Mouse (Mus musculus) spleen, adult 2 months (tissue): ENCODE measurements at regions not wholly inside any gene's neighbourhood (a gene's known extent, or its start where the extent isn't known, plus 50 kb on each side); places are given as distances from the start of the nearest gene placed in this dataset.

ENCODE experiments used
- CTCF ChIP-seq: fragments of 200-500 bp; IDR thresholded peaks from 2 replicates; pipeline ENCODE4 v1.5.1; 2011; ENCODE audit warnings: mild to moderate bottlenecking, inconsistent platforms; ENCODE audit not compliant: insufficient read depth, insufficient read length, insufficient replicate concordance; ENCODE audit errors: extremely low read depth
- POLR2A ChIP-seq: fragments of 200-500 bp; IDR thresholded peaks from 2 replicates; pipeline ENCODE4 v1.6.1; 2011; ENCODE audit warnings: low read depth, low read length, inconsistent platforms

DNA sequence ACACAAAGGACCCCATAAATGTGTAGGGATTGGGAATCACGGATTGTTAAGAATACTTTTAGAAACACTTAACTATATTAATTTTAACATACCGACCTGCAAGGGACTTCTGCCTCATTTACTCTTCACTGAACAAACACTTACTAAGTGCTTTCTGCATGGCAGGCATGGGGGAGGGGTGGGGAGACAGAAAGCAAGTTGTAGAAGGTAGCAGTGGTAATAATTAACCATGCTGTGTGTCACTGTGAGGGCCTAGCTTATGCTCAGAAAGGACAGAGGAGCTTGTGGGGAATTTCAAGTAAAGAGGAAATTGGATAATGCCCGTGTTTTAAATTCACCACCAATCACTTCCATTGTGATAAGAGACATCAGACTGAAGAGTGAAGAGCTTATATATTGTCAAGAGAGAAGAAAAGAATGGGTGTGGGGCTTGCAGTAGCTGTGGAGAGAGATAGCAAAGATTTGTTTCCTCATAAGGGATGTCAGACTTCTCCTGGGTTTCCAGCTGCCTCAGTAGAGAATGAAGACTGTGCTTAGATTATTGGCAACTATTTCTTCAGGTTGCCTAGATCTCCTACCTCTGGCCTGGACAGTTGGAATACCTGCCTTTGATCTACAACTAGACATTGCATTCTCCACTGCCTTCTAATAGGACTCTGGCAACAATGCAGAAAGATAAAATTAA is 508.6 kb downstream of the Hs3st4 start:
- TF ChIP-seq CTCF (no peak), POLR2A (no peak)
